Mouse (Mus musculus): Measurements from ENCODE around the gene Zbtb1.
"Not testable (repeated sequence)": the region's sequence is repeated elsewhere in the genome, so short reads cannot be mapped to it uniquely, and the experiment has no call there.

Zbtb1 gene

DNA sequence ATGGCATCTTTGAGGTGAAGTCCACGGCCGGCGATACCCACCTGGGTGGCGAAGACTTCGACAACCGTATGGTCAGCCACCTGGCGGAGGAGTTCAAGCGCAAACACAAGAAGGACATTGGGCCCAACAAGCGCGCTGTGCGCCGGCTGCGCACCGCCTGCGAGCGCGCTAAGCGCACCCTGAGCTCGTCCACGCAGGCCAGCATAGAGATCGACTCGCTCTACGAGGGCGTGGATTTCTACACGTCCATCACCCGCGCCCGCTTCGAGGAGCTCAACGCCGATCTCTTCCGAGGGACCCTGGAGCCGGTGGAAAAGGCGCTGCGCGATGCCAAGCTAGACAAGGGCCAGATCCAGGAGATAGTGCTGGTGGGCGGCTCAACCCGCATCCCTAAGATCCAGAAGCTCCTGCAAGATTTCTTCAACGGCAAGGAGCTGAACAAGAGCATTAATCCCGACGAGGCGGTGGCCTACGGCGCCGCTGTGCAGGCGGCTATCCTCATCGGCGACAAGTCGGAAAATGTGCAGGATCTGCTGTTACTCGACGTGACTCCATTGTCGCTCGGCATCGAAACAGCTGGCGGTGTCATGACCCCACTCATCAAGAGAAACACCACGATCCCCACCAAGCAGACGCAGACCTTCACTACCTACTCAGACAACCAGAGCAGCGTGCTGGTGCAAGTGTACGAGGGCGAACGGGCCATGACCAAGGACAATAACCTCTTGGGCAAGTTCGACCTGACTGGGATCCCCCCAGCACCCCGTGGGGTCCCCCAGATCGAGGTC lies 35.3 kb downstream of the Zbtb1 start:
- no peak for DNase-seq

DNA sequence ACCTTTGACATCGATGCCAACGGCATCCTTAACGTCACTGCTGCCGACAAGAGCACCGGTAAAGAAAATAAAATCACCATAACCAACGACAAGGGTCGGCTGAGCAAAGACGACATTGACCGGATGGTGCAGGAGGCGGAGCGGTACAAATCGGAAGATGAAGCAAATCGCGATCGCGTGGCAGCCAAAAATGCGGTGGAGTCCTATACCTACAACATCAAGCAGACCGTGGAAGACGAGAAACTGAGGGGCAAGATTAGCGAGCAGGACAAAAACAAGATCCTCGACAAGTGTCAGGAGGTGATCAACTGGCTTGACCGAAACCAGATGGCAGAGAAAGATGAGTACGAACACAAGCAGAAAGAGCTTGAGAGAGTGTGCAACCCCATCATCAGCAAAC lies 35.9 kb downstream of the Zbtb1 start:
- no peak for DNase-seq

DNA sequence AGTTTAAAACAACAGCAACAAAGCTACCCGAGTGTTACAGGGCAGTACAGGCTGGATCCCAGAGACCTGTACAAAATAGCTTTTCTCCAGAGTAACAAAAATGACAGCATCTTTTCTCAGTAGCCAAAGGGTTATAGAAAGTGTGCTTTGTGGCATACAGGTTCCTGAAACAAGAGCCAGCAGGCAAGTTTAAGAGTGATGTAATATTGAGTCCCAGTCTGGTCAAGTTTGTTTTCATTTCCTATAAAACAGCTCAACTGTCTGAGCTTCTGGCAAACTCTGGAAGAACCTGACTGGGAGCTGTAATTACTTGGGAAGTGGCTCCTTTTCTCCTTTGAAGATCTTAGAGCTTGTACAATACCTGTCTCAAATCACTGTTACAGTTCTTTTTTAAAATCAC lies 37.1 kb downstream of the Zbtb1 start:
- no peak for DNase-seq

DNA sequence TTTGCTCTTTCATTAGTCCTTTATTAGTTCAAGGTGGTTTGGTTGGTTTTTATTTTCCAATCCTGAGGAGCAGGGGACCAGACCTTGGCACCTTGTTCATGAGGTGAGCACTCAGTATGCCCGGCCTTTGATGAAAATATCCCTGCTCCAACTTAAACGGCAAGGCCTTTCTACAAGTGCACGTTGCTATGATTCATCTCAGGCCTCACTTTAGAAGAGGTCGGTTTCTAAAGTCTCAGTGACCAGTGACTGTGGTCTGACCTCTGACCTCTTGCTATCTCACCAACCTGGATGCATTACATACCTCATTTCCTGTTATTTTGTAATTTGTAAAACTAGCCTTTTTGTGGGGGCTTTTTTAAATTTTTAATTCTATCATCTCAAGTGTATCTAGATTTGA lies 39.1 kb downstream of the Zbtb1 start:
- no peak for DNase-seq

DNA sequence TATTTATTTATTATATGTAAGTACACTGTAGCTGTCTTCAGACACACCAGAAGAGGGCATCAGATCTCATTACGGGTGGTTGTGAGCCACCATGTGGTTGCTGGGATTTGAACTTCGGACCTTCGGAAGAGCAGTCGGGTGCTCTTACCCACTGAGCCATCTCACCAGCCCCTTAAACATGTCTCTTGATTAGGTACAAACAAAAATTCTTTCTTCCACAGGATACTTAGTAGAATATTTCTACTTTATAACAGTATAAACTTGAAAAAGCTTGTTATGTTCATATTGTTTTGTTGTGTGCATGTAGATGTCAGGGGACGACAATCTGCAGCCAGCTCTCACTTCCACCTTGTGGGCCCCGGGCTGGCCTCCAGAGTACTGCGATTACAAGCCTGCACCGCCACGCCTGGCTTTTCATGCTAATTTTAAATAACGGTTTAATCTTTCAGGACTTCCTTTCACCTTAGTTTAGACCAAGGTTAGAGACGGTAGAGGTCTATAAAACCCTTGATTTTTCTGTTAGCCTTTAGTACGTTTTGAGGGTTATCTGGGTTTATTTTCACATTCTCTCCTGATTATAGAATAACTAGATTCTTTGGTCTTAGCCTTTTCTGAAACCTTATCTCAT lies 45.4 kb downstream of the Zbtb1 start:
- DNase-seq: no peak

DNA sequence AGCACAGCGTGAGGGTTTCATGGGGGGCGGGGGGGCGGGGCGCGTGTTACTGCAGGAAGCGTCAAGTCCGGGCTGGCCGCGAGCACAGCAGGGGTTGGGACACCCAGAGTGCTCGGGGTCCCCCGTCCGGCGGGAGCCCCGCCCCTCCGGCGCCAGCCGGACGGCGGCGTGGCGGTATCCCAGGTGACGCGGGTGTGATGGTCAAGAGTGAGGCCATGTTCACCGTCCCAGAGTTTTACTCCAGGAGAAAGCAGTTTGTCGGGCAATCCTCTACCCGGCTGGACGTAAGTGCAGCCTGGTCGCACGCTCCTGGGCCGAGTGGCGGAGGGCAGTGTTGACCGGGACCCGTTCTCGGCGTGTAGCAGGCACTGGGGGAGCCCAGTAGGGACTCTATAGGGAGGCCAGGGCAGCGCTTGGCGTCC lies 47.4 kb downstream of the Zbtb1 start, which contains the start of gene Ppp1r36:
TSS of gene Ppp1r36 (plus strand) at position 106 of the 422 bp plus-strand sequence.
- peak; percentile 9 to 53 for DNase-seq

DNA sequence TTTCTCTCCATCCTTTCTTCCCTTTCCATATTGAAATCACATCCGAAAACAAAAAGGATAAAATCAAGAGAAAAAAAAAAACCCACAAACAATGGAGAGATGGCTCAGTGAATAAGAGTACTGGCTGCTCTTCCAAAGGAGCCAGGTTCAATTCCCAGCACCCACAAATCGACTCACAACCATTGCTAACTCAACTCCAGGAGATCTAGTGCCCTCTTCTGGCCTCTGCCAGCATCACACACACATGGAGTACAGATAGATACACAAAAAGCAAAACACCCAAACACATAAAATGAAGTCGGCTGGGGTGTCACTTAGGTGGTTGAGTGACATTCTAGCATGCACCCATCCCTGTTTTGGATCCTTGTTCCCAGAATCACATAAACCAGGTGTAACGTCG lies 48.3 kb downstream of the Zbtb1 start:
- DNase-seq: no peak

DNA sequence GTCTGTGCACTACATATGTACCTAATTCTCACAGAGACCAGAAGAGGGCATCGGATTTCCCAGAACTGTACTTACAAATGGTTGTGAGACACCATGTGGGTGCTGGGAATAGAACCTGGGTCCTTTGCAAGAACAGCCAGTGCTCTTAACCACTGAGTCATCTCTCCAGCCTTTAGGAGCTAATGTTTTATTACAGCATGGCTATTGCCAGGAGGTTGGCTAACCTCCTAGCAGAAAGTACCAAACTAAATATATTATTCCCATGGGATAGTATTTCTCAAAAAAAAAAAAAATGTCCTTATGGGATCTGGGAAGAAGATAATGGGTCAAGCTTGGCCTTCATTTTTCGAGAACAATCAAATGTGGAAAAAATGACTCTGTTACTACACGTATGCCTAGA lies 55.2 kb downstream of the Zbtb1 start:
- no peak for DNase-seq

DNA sequence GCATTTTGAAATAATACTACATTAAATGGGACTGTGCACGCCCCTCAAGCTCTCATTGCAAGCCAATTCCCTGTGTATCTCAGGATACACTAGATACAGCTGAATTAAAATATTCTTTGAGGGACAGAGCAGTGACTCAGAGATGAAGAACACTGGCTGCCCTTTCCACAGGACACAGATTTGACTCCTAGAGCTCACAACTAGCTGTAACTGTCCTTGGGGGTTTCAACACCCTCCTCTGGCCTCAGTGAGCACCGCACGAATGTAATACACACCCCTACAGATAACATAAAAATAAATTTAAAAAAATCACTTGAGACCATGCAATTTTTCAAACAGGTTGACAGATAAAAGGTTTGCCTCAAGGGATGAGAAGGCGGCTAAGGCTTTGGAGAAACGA lies 57.5 kb downstream of the Zbtb1 start:
- DNase-seq: no peak

DNA sequence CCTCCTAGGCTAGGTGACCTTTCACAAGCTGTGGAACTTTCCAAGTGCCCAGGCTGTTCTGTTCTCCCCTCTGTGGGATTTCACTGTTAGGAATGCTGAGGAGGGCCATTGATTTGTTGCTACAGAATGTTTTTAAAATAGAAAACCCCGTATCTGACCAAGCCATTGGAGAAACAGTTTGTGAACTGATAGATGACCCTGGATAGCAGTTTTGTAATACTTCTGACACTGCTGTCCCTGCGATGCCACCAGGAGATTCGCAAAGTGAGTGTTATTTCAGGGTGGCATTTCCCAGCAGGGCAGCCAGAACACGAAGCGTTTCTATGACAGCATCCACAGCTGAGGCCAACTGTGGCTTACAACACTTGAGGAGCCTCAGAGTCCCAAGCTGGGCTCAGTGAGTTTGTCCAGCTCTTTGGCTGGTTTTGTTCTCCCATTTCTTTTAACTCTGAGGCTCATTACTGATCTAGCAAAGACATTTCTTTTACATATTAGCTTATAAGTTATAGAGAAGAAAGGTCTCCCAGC lies 60.9 kb downstream of the Zbtb1 start:
- no peak for DNase-seq

DNA sequence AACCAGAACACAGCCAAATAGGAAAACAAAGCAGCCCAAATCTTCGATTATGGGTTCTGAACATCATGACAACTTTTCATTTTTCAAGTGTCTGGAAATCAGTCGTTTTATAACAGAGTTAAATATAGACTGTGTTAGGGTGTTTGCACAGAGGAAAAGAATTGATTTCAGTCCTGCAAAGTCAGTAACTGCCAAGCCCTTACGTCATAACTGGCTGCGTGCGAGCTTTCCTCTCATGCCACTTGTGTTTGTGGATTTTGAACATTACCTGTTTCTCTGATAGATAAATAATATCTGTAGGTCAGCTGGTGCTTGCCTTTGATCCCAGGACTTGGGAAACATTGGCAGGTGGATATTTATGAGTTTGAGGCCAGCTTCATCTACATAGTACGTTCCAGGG lies 61.4 kb downstream of the Zbtb1 start:
- DNase-seq: no peak

DNA sequence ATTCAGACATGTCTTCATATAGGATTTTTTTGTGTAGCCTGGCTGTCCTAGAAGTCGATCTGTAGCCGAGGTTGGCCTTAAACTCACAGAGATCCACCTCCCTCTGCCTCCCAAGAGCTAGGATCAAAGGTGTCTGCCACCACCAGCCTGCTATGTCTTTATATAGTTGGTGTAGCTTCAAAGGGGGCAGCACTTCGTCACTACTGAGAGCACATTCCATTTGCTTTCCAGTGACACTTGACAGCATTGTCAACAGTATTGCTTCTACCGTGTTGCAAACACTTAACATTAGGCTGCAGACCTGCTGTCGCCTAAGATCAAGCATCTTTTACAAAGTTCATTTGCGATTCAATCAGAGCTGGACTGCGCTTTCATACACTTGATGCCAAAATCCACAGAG lies 64.0 kb downstream of the Zbtb1 start:
- no peak for DNase-seq

DNA sequence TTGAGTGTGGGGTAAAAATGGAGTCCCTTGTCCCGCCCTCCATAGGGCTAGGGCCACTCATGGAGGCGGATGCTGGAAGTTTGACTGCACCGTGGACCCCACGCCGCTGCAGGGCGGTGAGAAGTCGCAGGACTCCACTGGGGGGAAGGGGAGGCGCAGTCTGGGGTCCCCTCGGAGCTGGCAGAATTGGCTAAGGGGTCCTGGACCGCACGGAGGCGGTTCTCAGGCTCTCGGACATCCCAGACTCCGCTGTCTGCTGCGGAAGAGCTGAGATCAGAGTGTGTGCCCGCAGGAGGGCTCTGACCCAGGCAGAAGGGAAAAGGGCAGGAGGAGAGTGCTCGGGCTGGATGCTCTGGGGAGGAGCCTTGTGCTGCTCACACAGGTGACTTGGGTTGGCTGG lies 65.0 kb downstream of the Zbtb1 start:
- DNase-seq: no peak

DNA sequence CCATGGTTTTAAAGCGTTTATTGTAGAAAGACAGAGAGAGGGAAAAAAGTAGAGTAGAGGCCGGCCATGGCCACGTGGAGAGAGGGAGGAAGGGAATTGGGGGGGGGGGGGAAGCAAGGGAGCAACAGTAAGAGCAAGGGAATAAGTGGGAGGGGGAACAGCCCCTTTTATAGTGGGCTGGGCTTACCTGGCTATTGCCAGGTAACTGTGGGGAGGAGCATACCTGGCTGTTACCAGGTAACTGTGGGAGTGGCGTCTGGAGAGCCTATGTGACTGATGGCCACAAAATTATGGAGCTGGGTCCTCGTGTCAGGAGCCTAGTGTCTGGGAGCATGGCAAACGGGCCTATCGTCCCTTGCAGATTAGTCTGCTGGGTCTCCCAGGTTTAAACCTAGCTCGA lies 65.5 kb downstream of the Zbtb1 start:
- no peak for DNase-seq

DNA sequence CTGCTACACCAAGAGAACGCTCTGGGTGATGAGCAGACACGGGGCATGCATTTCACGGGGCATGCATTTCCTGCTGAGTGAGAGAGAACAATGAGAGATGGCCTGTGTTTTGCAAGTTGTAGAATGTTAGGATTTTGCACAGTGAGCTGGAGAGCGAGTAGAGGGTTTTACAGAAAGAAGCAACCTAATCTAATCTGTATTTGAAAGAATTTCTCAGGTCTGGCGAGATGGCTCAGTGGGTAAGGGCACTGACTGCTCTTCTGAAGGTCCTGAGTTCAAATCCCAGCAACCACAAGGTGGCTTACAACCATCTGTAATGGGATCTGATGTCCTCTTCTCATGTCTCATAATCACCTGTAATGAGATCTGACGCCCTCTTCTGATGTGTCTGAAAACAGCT lies 73.4 kb downstream of the Zbtb1 start:
- not testable (repeated sequence) for DNase-seq

DNA sequence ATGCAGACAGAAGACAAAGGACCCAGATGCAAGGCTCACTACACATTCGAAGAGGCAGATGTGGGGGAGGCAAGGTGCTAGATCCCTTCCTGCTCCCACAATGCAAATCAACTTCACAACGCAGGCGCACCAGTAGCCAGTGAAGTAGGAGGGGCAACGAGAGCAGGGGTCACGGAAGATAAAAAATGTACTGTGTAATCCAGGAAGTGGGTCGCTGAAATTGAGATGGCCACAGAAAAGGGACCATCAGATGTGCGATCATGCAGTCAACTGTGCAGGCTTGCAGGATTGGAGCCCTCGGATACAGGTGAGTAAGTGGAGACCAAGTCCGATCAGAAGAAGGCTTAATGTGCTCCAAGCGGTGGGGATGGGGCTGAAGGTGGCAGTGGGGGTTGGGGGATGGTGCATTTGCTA lies 74.3 kb downstream of the Zbtb1 start:
- DNase-seq: no peak

DNA sequence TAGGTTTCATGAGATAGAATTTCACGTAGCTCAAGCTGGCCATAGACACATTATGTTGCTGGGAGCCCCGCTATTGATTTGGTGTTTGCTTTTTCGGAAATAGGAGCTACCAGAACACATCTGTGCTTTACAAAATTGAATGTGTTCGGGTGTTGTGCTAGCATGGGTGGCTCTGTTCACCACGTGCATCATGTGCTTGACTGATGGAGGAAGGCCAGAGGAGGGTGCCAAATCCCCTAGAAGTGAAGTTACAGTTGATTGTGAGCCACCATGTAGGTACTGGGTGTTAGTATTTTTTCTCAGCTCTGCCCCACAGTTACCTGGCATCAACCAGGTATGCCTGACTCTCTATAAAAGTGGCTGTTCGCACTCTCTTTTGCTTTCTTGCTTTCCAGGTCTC lies 74.8 kb downstream of the Zbtb1 start:
- DNase-seq: no peak

DNA sequence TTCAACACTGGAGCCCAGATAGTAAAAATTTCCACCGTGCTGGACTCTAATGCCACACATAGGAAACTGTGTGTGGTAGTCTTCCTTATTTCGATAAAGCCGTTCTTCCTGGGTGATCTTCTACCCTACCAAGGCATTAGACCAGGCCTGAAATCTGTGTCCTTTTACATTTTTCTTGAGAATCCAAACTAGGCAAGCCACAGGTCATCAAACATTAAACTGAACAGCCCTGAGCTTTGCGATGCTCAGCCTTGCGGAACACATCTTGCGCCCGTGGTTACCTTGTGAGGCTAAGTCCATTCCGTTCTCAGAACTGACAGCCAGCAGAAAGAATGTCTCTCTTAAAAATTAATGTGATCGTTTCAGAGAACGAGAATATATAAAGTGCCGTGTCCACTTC lies 76.1 kb downstream of the Zbtb1 start:
- DNase-seq: no peak
